Mouse (Mus musculus): ENCODE results near the gene B130006D01Rik. TPM values are rescaled to one million over a fixed set of nuclear protein-coding genes. Genes with fewer than 3 reads are reported as not detected.

The B130006D01Rik gene
- 0.08 and 0.09 TPM in 2 replicates for polyA plus RNA-seq (2012; rRNA removed)

GRCm38 (mm10) chr11:95723287-95723686 is at the start of gene B130006D01Rik:
TSS of gene B130006D01Rik (plus strand) at chr11:95723587.
- no peak for TF ChIP-seq POLR2A (IDR thresholded peaks at IDR 0.05; ENCODE audit: control insufficient read depth, low read depth, low read length)
- TF ChIP-seq CTCF (IDR thresholded peaks at IDR 0.05; ENCODE audit: control insufficient read depth, insufficient read depth, insufficient replicate concordance, low read depth, low read length), result no peak
- Histone ChIP-seq H3K4me3 (ENCODE audit: control insufficient read depth, low read depth, low read length) (no peak within 1 kb of the TSS), H3K36me3 (ENCODE audit: control insufficient read depth, insufficient read depth, low read length) (no peaks in the 10 kb centered on the region), H3K27ac (ENCODE audit: control insufficient read depth, insufficient read depth, low read depth, low read length) (no peak within 1 kb of the TSS), H3K4me1 (ENCODE audit: control insufficient read depth, insufficient read depth, low read length) (no peaks in the 10 kb centered on the region), H3K27me3 (ENCODE audit: control insufficient read depth, insufficient read depth, low read length) (no peaks in the 10 kb centered on the region)

DNA sequence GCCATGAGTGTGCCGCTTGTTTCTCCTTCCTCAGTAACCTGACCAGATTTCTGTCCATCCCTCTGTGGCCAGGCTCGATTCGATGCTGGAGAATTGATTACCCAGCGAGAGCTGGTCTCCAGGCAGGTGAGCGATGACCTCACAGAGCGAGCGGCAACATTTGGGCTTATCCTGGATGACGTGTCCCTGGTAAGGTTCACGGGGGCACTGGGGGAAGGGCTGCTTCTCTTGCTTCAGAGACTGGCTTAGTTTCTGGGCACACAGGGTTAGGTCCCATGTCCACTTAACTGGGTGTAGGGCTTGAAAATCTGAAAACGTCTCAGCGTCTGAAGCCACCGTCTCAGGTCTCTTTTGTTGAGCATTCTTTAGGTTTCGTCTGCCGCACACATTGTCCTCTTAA is 47.9 kb upstream of the B130006D01Rik start:
- Histone ChIP-seq H3K27ac (ENCODE audit: control insufficient read depth, insufficient read depth, low read depth, low read length) (no peak overlapping the region), H3K36me3 (ENCODE audit: control insufficient read depth, insufficient read depth, low read length) (no peaks in the 10 kb centered on the region), H3K4me1 (ENCODE audit: control insufficient read depth, insufficient read depth, low read length) (no peaks in the 10 kb centered on the region), H3K27me3 (ENCODE audit: control insufficient read depth, insufficient read depth, low read length) (no peaks in the 10 kb centered on the region), H3K4me3 (ENCODE audit: control insufficient read depth, low read depth, low read length) (no peak overlapping the region)
- no peak for TF ChIP-seq CTCF (IDR thresholded peaks at IDR 0.05; ENCODE audit: control insufficient read depth, insufficient read depth, insufficient replicate concordance, low read depth, low read length)
- no peak for TF ChIP-seq POLR2A (IDR thresholded peaks at IDR 0.05; ENCODE audit: control insufficient read depth, low read depth, low read length)

- no peaks in the 10 kb centered on the region for H3K36me3 ChIP-seq (ENCODE audit: control insufficient read depth, insufficient read depth, low read length)
- no peaks in the 10 kb centered on the region for H3K4me1 ChIP-seq (ENCODE audit: control insufficient read depth, insufficient read depth, low read length)
- peak; percentile 45; the same call in 1 of the 2 replicates for TF ChIP-seq CTCF (IDR thresholded peaks at IDR 0.05; ENCODE audit: control insufficient read depth, insufficient read depth, insufficient replicate concordance, low read depth, low read length)
- no peak for TF ChIP-seq POLR2A (IDR thresholded peaks at IDR 0.05; ENCODE audit: control insufficient read depth, low read depth, low read length)
- H3K27me3 ChIP-seq (ENCODE audit: control insufficient read depth, insufficient read depth, low read length), result no peaks in the 10 kb centered on the region
- H3K4me3 ChIP-seq (ENCODE audit: control insufficient read depth, low read depth, low read length), result no peak overlapping the region
- no peak overlapping the region for H3K27ac ChIP-seq (ENCODE audit: control insufficient read depth, insufficient read depth, low read depth, low read length)
These were observed 47.1 kb upstream of the B130006D01Rik start for GRCm38 (mm10) chr11:95676307-95676706.

GRCm38 (mm10) chr11:95677925-95678701 is 45.3 kb upstream of the B130006D01Rik start:
- Histone ChIP-seq H3K36me3 (ENCODE audit: control insufficient read depth, insufficient read depth, low read length) (no peaks in the 10 kb centered on the region), H3K4me1 (ENCODE audit: control insufficient read depth, insufficient read depth, low read length) (no peaks in the 10 kb centered on the region)
- TF ChIP-seq CTCF (IDR thresholded peaks at IDR 0.05; ENCODE audit: control insufficient read depth, insufficient read depth, insufficient replicate concordance, low read depth, low read length), result no peak
- TF ChIP-seq POLR2A (IDR thresholded peaks at IDR 0.05; ENCODE audit: control insufficient read depth, low read depth, low read length), result no peak

DNA sequence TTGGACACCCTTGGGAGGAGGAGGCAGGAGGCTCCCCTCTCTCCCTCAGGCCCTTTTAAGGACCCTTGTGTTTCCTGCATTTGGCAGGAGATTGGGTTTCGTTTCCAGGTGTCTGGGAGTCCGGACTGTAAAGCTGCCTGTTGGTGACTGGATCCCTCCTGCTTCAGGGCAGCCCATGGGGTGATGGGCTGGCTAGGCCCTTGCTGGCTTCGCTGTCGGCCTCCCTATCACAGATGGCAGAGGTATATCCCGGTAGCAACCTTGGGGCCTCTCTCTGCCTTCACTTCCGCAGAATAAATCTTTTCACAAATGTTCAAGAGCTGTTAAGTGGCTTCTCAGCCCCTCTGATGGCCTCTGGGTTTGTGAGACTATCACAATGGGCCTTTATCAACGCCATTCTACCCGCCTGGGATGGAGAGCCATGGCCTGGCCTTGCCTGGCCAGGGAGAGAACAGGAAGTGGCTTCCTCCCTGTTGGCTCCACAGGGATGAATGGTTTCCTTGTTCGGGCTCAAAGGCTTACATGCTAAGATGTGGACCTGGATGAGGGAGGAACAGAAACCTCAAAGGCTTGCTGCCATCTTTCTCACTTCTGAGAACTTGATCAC is 41.3 kb upstream of the B130006D01Rik start:
- TF ChIP-seq CTCF (IDR thresholded peaks at IDR 0.05; ENCODE audit: control insufficient read depth, insufficient read depth, insufficient replicate concordance, low read depth, low read length), result no peak
- TF ChIP-seq POLR2A (IDR thresholded peaks at IDR 0.05; ENCODE audit: control insufficient read depth, low read depth, low read length), result no peak
- H3K27ac ChIP-seq (ENCODE audit: control insufficient read depth, insufficient read depth, low read depth, low read length), result no peak overlapping the region
- H3K36me3 ChIP-seq (ENCODE audit: control insufficient read depth, insufficient read depth, low read length), result no peaks in the 10 kb centered on the region

More at GRCm38 (mm10) chr11:95677925-95678701, 45.3 kb upstream of the B130006D01Rik start:
- no peak overlapping the region for H3K4me3 ChIP-seq (ENCODE audit: control insufficient read depth, low read depth, low read length)
- no peaks in the 10 kb centered on the region for H3K27me3 ChIP-seq (ENCODE audit: control insufficient read depth, insufficient read depth, low read length)
- no peak overlapping the region for H3K27ac ChIP-seq (ENCODE audit: control insufficient read depth, insufficient read depth, low read depth, low read length)

GRCm38 (mm10) chr11:95682946-95683345 is 40.4 kb upstream of the B130006D01Rik start:
- H3K4me1 ChIP-seq (ENCODE audit: control insufficient read depth, insufficient read depth, low read length), result no peaks in the 10 kb centered on the region
- no peak for TF ChIP-seq CTCF (IDR thresholded peaks at IDR 0.05; ENCODE audit: control insufficient read depth, insufficient read depth, insufficient replicate concordance, low read depth, low read length)
- TF ChIP-seq POLR2A (IDR thresholded peaks at IDR 0.05; ENCODE audit: control insufficient read depth, low read depth, low read length), result no peak
- H3K36me3 ChIP-seq (ENCODE audit: control insufficient read depth, insufficient read depth, low read length), result no peaks in the 10 kb centered on the region
- H3K27me3 ChIP-seq (ENCODE audit: control insufficient read depth, insufficient read depth, low read length), result no peaks in the 10 kb centered on the region
- H3K4me3 ChIP-seq (ENCODE audit: control insufficient read depth, low read depth, low read length), result no peak overlapping the region
- H3K27ac ChIP-seq (ENCODE audit: control insufficient read depth, insufficient read depth, low read depth, low read length), result no peak overlapping the region

More for the DNA sequence above, 41.3 kb upstream of the B130006D01Rik start:
- H3K27me3 ChIP-seq (ENCODE audit: control insufficient read depth, insufficient read depth, low read length), result no peaks in the 10 kb centered on the region
- no peak overlapping the region for H3K4me3 ChIP-seq (ENCODE audit: control insufficient read depth, low read depth, low read length)
- H3K4me1 ChIP-seq (ENCODE audit: control insufficient read depth, insufficient read depth, low read length), result no peaks in the 10 kb centered on the region

- Histone ChIP-seq H3K27me3 (ENCODE audit: control insufficient read depth, insufficient read depth, low read length) (no peaks in the 10 kb centered on the region), H3K4me3 (ENCODE audit: control insufficient read depth, low read depth, low read length) (no peak overlapping the region), H3K27ac (ENCODE audit: control insufficient read depth, insufficient read depth, low read depth, low read length) (no peak overlapping the region), H3K36me3 (ENCODE audit: control insufficient read depth, insufficient read depth, low read length) (no peaks in the 10 kb centered on the region), H3K4me1 (ENCODE audit: control insufficient read depth, insufficient read depth, low read length) (no peaks in the 10 kb centered on the region)
- TF ChIP-seq POLR2A (IDR thresholded peaks at IDR 0.05; ENCODE audit: control insufficient read depth, low read depth, low read length), result no peak
- TF ChIP-seq CTCF (IDR thresholded peaks at IDR 0.05; ENCODE audit: control insufficient read depth, insufficient read depth, insufficient replicate concordance, low read depth, low read length), result peak; percentile 80
These were observed 37.4 kb upstream of the B130006D01Rik start for GRCm38 (mm10) chr11:95686031-95686430.
